Mouse (Mus musculus) CD8-positive naive resting alpha-beta T cell, adult 2 months (primary cell): ENCODE results near the gene Naa38.

ENCODE experiments used
- DNase-seq, 2 experiments: peaks; one replicate each; pipeline ENCODE4 v3.0.0; 2022; ENCODE audit warnings: low read depth in 2 of 2, low spot score in 2 of 2

Gene Naa38

GRCm38 (mm10) chr11:69413221-69414181, 18.2 kb downstream of the Naa38 start, which contains the start of gene Kdm6b:
Kdm6b (minus strand) TSS chr11:69413675.
- no peak for DNase-seq

- no peak for DNase-seq
Measured at GRCm38 (mm10) chr11:69414421-69415326, 19.4 kb downstream of the Naa38 start.

GRCm38 (mm10) chr11:69415327-69415667, 20.0 kb downstream of the Naa38 start:
- no peak for DNase-seq

GRCm38 (mm10) chr11:69415668-69416451, 20.6 kb downstream of the Naa38 start:
- no peak for DNase-seq

- DNase-seq = no peak
Measured at GRCm38 (mm10) chr11:69416509-69416908, 21.2 kb downstream of the Naa38 start.

GRCm38 (mm10) chr11:69416921-69417448, 21.7 kb downstream of the Naa38 start:
- DNase-seq = no peak

GRCm38 (mm10) chr11:69417449-69418384, 22.4 kb downstream of the Naa38 start:
- DNase-seq = no peak

GRCm38 (mm10) chr11:69418481-69419442, 23.5 kb downstream of the Naa38 start:
- DNase-seq = peak; percentile 56 to 61

GRCm38 (mm10) chr11:69419443-69419812, 24.1 kb downstream of the Naa38 start:
- no peak for DNase-seq

- DNase-seq = no peak
Measured at GRCm38 (mm10) chr11:69419813-69420553, 24.7 kb downstream of the Naa38 start.

GRCm38 (mm10) chr11:69420554-69421000, 25.3 kb downstream of the Naa38 start:
- DNase-seq = no peak

GRCm38 (mm10) chr11:69421131-69421977, 26.1 kb downstream of the Naa38 start:
- DNase-seq = no peak

GRCm38 (mm10) chr11:69422842-69423241, 27.6 kb downstream of the Naa38 start:
- no peak for DNase-seq

GRCm38 (mm10) chr11:69423885-69424284, 28.6 kb downstream of the Naa38 start:
- DNase-seq = no peak

GRCm38 (mm10) chr11:69426246-69426645, 31.0 kb downstream of the Naa38 start:
- DNase-seq = no peak

- no peak for DNase-seq
Measured at GRCm38 (mm10) chr11:69428751-69429150, 33.5 kb downstream of the Naa38 start.

- no peak for DNase-seq
Measured at GRCm38 (mm10) chr11:69429313-69429712, 34.0 kb downstream of the Naa38 start.
